Mouse (Mus musculus): ENCODE data around the gene Pou2f3. TPM values are rescaled to one million over a fixed set of nuclear protein-coding genes. Genes with fewer than 3 reads are reported as not detected.

The Pou2f3 gene
- polyA plus RNA-seq, 1 experiment from 2014 or later, result 0.07 TPM

- Histone ChIP-seq H3K27me3 (ENCODE audit: control insufficient read depth, insufficient read depth, low read depth, low read length) (no peaks in the 10 kb centered on the region), H3K9ac (ENCODE audit: low read depth, low read length) (no peak overlapping the region), H3K4me3 (ENCODE audit: low read depth, low read length) (no peak overlapping the region), H3K4me2 (ENCODE audit: low read depth, low read length) (no peak overlapping the region), H3K4me1 (ENCODE audit: control insufficient read depth, low read depth, low read length) (peaks cover 38% of the 10 kb centered on the region), H3K9me3 (replicated peaks; ENCODE audit: control insufficient read depth, low read length) (no peaks in the 10 kb centered on the region), H3K36me3 (ENCODE audit: control insufficient read depth, insufficient read depth) (no peaks in the 10 kb centered on the region; the same call in 1 of the 2 replicates), H3K27ac (ENCODE audit: low read length) (no peak overlapping the region)
- 78% methylated on average over 3 of the region's 3 CpGs for WGBS (ENCODE audit: insufficient replicate concordance)
- no peak for ATAC-seq (ENCODE audit: low read depth)
Measured at GRCm38 (mm10) chr9:43097801-43098557, 112.2 kb downstream of the Pou2f3 start.

DNA sequence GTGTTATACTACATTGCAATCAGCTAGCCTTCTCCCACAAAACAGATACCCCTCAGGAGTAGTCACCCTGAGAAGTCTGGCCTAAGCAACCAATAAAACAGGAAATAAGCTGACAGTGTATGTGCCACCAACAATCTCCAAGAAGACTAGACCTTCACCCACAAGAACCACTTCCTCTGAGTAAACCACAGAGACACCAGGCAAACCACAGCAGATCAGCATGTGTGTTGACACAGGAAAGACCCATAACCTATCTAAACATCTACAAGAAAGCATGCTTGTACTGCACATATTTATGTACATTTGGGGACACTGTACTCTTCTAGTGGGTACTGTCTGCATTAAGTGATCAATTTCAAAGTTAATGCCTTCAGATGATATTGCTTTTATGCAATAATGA lies 113.8 kb downstream of the Pou2f3 start:
- no peak for ATAC-seq (ENCODE audit: low read depth)
- H3K27me3 ChIP-seq (ENCODE audit: control insufficient read depth, insufficient read depth, low read depth, low read length), result no peaks in the 10 kb centered on the region; the same call in 1 of the 2 replicates
- H3K4me2 ChIP-seq (ENCODE audit: low read depth, low read length), result no peak overlapping the region
- no peaks in the 10 kb centered on the region; the same call in 1 of the 2 replicates for H3K36me3 ChIP-seq (ENCODE audit: control insufficient read depth, insufficient read depth)
- no peak overlapping the region for H3K4me3 ChIP-seq (ENCODE audit: low read depth, low read length)
- H3K9ac ChIP-seq (ENCODE audit: low read depth, low read length), result no peak overlapping the region
- H3K27ac ChIP-seq (ENCODE audit: low read length), result no peak overlapping the region
- no peaks in the 10 kb centered on the region for H3K9me3 ChIP-seq (replicated peaks; ENCODE audit: control insufficient read depth, low read length)
- peaks cover 28% of the 10 kb centered on the region for H3K4me1 ChIP-seq (ENCODE audit: control insufficient read depth, low read depth, low read length)

GRCm38 (mm10) chr9:43094828-43095227 lies 115.3 kb downstream of the Pou2f3 start:
- no peaks in the 10 kb centered on the region; the same call in 1 of the 2 replicates for H3K36me3 ChIP-seq (ENCODE audit: control insufficient read depth, insufficient read depth)
- no peak overlapping the region for H3K4me2 ChIP-seq (ENCODE audit: low read depth, low read length)
- H3K27ac ChIP-seq (ENCODE audit: low read length), result no peak overlapping the region
- H3K9ac ChIP-seq (ENCODE audit: low read depth, low read length), result no peak overlapping the region
- no peak overlapping the region for H3K4me3 ChIP-seq (ENCODE audit: low read depth, low read length)
- 74% methylated on average over 4 of the region's 4 CpGs for WGBS (ENCODE audit: insufficient replicate concordance)
- no peaks in the 10 kb centered on the region for H3K9me3 ChIP-seq (replicated peaks; ENCODE audit: control insufficient read depth, low read length)
- peaks cover 20% of the 10 kb centered on the region for H3K4me1 ChIP-seq (ENCODE audit: control insufficient read depth, low read depth, low read length)
- H3K27me3 ChIP-seq (ENCODE audit: control insufficient read depth, insufficient read depth, low read depth, low read length), result no peaks in the 10 kb centered on the region; the same call in 1 of the 2 replicates
- ATAC-seq (ENCODE audit: low read depth), result no peak

- Histone ChIP-seq H3K9ac (ENCODE audit: low read depth, low read length) (no peak overlapping the region), H3K36me3 (ENCODE audit: control insufficient read depth, insufficient read depth) (no peaks in the 10 kb centered on the region; the same call in 1 of the 2 replicates), H3K4me1 (ENCODE audit: control insufficient read depth, low read depth, low read length) (peaks cover 17% of the 10 kb centered on the region), H3K4me3 (ENCODE audit: low read depth, low read length) (no peak overlapping the region), H3K9me3 (replicated peaks; ENCODE audit: control insufficient read depth, low read length) (no peaks in the 10 kb centered on the region), H3K27ac (ENCODE audit: low read length) (no peak overlapping the region), H3K4me2 (ENCODE audit: low read depth, low read length) (no peak overlapping the region), H3K27me3 (ENCODE audit: control insufficient read depth, insufficient read depth, low read depth, low read length) (no peaks in the 10 kb centered on the region; the same call in 1 of the 2 replicates)
- WGBS (ENCODE audit: insufficient replicate concordance), result 77% methylated on average over 3 of the region's 3 CpGs
- ATAC-seq (ENCODE audit: low read depth), result no peak
Measured at GRCm38 (mm10) chr9:43093803-43094202, 116.4 kb downstream of the Pou2f3 start.

GRCm38 (mm10) chr9:43085686-43086285 lies 124.4 kb downstream of the Pou2f3 start:
- H3K4me2 ChIP-seq (ENCODE audit: low read depth, low read length), result no peak overlapping the region
- H3K27me3 ChIP-seq (ENCODE audit: control insufficient read depth, insufficient read depth, low read depth, low read length), result no peaks in the 10 kb centered on the region
- H3K9me3 ChIP-seq (replicated peaks; ENCODE audit: control insufficient read depth, low read length), result no peaks in the 10 kb centered on the region
- H3K36me3 ChIP-seq (ENCODE audit: control insufficient read depth, insufficient read depth), result no peaks in the 10 kb centered on the region
- no peak overlapping the region for H3K4me3 ChIP-seq (ENCODE audit: low read depth, low read length)
- ATAC-seq (ENCODE audit: low read depth), result no peak
- WGBS (ENCODE audit: insufficient replicate concordance), result 68% methylated on average over 1 of the region's 1 CpGs
- no peak overlapping the region for H3K27ac ChIP-seq (ENCODE audit: low read length)
- H3K9ac ChIP-seq (ENCODE audit: low read depth, low read length), result no peak overlapping the region
- no peaks in the 10 kb centered on the region; the same call in none of the 2 replicates for H3K4me1 ChIP-seq (ENCODE audit: control insufficient read depth, low read depth, low read length)

GRCm38 (mm10) chr9:43084496-43085362 lies 125.4 kb downstream of the Pou2f3 start:
- Histone ChIP-seq H3K4me2 (ENCODE audit: low read depth, low read length) (no peak overlapping the region), H3K4me1 (ENCODE audit: control insufficient read depth, low read depth, low read length) (no peaks in the 10 kb centered on the region; the same call in 1 of the 2 replicates), H3K36me3 (ENCODE audit: control insufficient read depth, insufficient read depth) (no peaks in the 10 kb centered on the region), H3K4me3 (ENCODE audit: low read depth, low read length) (no peak overlapping the region), H3K9ac (ENCODE audit: low read depth, low read length) (no peak overlapping the region), H3K27me3 (ENCODE audit: control insufficient read depth, insufficient read depth, low read depth, low read length) (no peaks in the 10 kb centered on the region), H3K27ac (ENCODE audit: low read length) (no peak overlapping the region), H3K9me3 (replicated peaks; ENCODE audit: control insufficient read depth, low read length) (no peaks in the 10 kb centered on the region)
- 73% methylated on average over 7 of the region's 7 CpGs for WGBS (ENCODE audit: insufficient replicate concordance)
- no peak for ATAC-seq (ENCODE audit: low read depth)

GRCm38 (mm10) chr9:43083441-43084055 lies 126.6 kb downstream of the Pou2f3 start:
- no peak for ATAC-seq (ENCODE audit: low read depth)
- no peak overlapping the region for H3K4me3 ChIP-seq (ENCODE audit: low read depth, low read length)
- H3K27me3 ChIP-seq (ENCODE audit: control insufficient read depth, insufficient read depth, low read depth, low read length), result no peaks in the 10 kb centered on the region
- H3K4me1 ChIP-seq (ENCODE audit: control insufficient read depth, low read depth, low read length), result no peaks in the 10 kb centered on the region; the same call in 1 of the 2 replicates
- WGBS (ENCODE audit: insufficient replicate concordance), result 59% methylated on average over 7 of the region's 7 CpGs
- no peak overlapping the region for H3K4me2 ChIP-seq (ENCODE audit: low read depth, low read length)
- no peaks in the 10 kb centered on the region for H3K9me3 ChIP-seq (replicated peaks; ENCODE audit: control insufficient read depth, low read length)
- H3K9ac ChIP-seq (ENCODE audit: low read depth, low read length), result no peak overlapping the region
- H3K27ac ChIP-seq (ENCODE audit: low read length), result no peak overlapping the region
- H3K36me3 ChIP-seq (ENCODE audit: control insufficient read depth, insufficient read depth), result no peaks in the 10 kb centered on the region

- no peaks in the 10 kb centered on the region for H3K36me3 ChIP-seq (ENCODE audit: control insufficient read depth, insufficient read depth)
- H3K9ac ChIP-seq (ENCODE audit: low read depth, low read length), result no peak overlapping the region
- no peaks in the 10 kb centered on the region for H3K27me3 ChIP-seq (ENCODE audit: control insufficient read depth, insufficient read depth, low read depth, low read length)
- H3K4me3 ChIP-seq (ENCODE audit: low read depth, low read length), result no peak overlapping the region
- H3K27ac ChIP-seq (ENCODE audit: low read length), result no peak overlapping the region
- H3K4me1 ChIP-seq (ENCODE audit: control insufficient read depth, low read depth, low read length), result no peaks in the 10 kb centered on the region; the same call in 1 of the 2 replicates
- H3K9me3 ChIP-seq (replicated peaks; ENCODE audit: control insufficient read depth, low read length), result no peaks in the 10 kb centered on the region
- no peak for ATAC-seq (ENCODE audit: low read depth)
- WGBS (ENCODE audit: insufficient replicate concordance), result 61% methylated on average over 3 of the region's 3 CpGs
- no peak overlapping the region for H3K4me2 ChIP-seq (ENCODE audit: low read depth, low read length)
Measured at GRCm38 (mm10) chr9:43078711-43079110, 131.5 kb downstream of the Pou2f3 start.
